Mouse (Mus musculus): Measurements from ENCODE around the gene Gm12184.
"Not testable (repeated sequence)": the region's sequence is repeated elsewhere in the genome, so short reads cannot be mapped to it uniquely, and the experiment has no call there.

Gm12184 gene

GRCm38 (mm10) chr11:48799921-48800701 lies 26.3 kb downstream of the Gm12184 start, which contains the start of gene Rack1:
Rack1 (plus strand) TSS chr11:48800332.
- peak; percentile 88 for DNase-seq

- DNase-seq: no peak
These were observed 27.2 kb downstream of the Gm12184 start for GRCm38 (mm10) chr11:48798984-48799920.

- no peak for DNase-seq
These were observed 28.1 kb downstream of the Gm12184 start for GRCm38 (mm10) chr11:48798308-48798707.

GRCm38 (mm10) chr11:48797287-48797686 lies 29.2 kb downstream of the Gm12184 start:
- no peak for DNase-seq

GRCm38 (mm10) chr11:48796290-48796689 lies 30.2 kb downstream of the Gm12184 start:
- DNase-seq: no peak

- peak; percentile 57 for DNase-seq
These were observed 31.2 kb downstream of the Gm12184 start for GRCm38 (mm10) chr11:48795221-48795620.

- no peak for DNase-seq
These were observed 33.3 kb downstream of the Gm12184 start for GRCm38 (mm10) chr11:48793184-48793583.

- not testable (repeated sequence) for DNase-seq
These were observed 34.6 kb downstream of the Gm12184 start for GRCm38 (mm10) chr11:48791894-48792293.

GRCm38 (mm10) chr11:48790946-48791345 lies 35.5 kb downstream of the Gm12184 start:
- DNase-seq: no peak

- peak; percentile 86 for DNase-seq
These were observed 36.3 kb downstream of the Gm12184 start for GRCm38 (mm10) chr11:48789973-48790823.

- DNase-seq: no peak
These were observed 37.2 kb downstream of the Gm12184 start for GRCm38 (mm10) chr11:48789215-48789614.

- DNase-seq: peak; percentile 79
These were observed 38.0 kb downstream of the Gm12184 start for GRCm38 (mm10) chr11:48788311-48789089.

GRCm38 (mm10) chr11:48787455-48788211 lies 38.8 kb downstream of the Gm12184 start:
- DNase-seq: peak; percentile 73

- no peak for DNase-seq
These were observed 44.2 kb downstream of the Gm12184 start for GRCm38 (mm10) chr11:48782243-48782642.

- peak; percentile 67 for DNase-seq
These were observed 47.0 kb downstream of the Gm12184 start for GRCm38 (mm10) chr11:48779450-48779849.

GRCm38 (mm10) chr11:48777303-48777702 lies 49.2 kb downstream of the Gm12184 start:
- DNase-seq: no peak

- DNase-seq: peak; percentile 32
These were observed 49.8 kb downstream of the Gm12184 start for GRCm38 (mm10) chr11:48776664-48777063.

- DNase-seq: peak; percentile 49
These were observed 51.0 kb downstream of the Gm12184 start for GRCm38 (mm10) chr11:48775483-48775882.

Data from thymus, postnatal 14 days (tissue).